29 mouse cellular contexts compared by ENCODE assay signal in genomic region chr19:56367778-56368177, GRCm38 (mm10). TPM values are rescaled to one million over a fixed set of nuclear protein-coding genes. Genes with fewer than 3 reads are reported as not detected.
A peak's percentile ranks its signal among the peaks of the same experiment; 100 is the strongest.
DNase-seq lines count a peak whose midpoint lies in the region; ATAC-seq and TF ChIP-seq lines count a peak whose summit lies in the region.
"Had no signal": no experiment of that assay in that cellular context is flagged by ENCODE, and none has a peak within 500 bp of the region (broad histone marks: within the 10 kb centered on the region; RNA-seq: fewer than 3 reads in every experiment).

No protein-coding gene starts in this region.

- DNase-seq in gastrocnemius, adult 2 months, result no peak
- DNase-seq in gastrocnemius, postnatal 25 days, result no peak
- peak; percentile 59 for DNase-seq in lung, postnatal 0 days (ENCODE audit: low spot score)
- DNase-seq in lung, postnatal 25 days (ENCODE audit: low spot score), result no peak
- DNase-seq in Patski (ENCODE audit: low read depth, low spot score), result no peak
- DNase-seq in thymus, adult 18-20 months, result no peak
- no peak for DNase-seq in urinary bladder, postnatal 36 days (ENCODE audit: low spot score in 2 of 2)
- DNase-seq: adrenal gland, postnatal 10 days; B cell, adult 2 months; cerebellum, adult 2 months; cerebellum, postnatal 36 days; embryo, embryonic 11 days; gastrocnemius, postnatal 14 days; heart, adult 18-20 months; heart, postnatal 36 days; kidney, adult 8-10 months; kidney, postnatal 36 days; layer of hippocampus, postnatal 36 days had no signal

- no peak for TF ChIP-seq CTCF in gastrocnemius, adult 2 months (IDR thresholded peaks at IDR 0.05)
- TF ChIP-seq CTCF in lung, postnatal 0 days (IDR thresholded peaks at IDR 0.05), result no peak
- TF ChIP-seq CTCF in Patski (IDR thresholded peaks at IDR 0.05), result no peak

- in situ Hi-C loops in Patski (cut with MboI; ENCODE audit: low pct_unique_long_range_greater_than_20kb), result no loop called here

- no peak overlapping the region for H3K4me3 ChIP-seq in gastrocnemius, adult 2 months
- no peak overlapping the region for H3K4me3 ChIP-seq in lung, postnatal 0 days (ENCODE audit: low read depth, low read length)
- H3K4me3 ChIP-seq in stomach, embryonic 16.5 days (replicated peaks; ENCODE audit: low read length), result no peak overlapping the region
- H3K4me3 ChIP-seq: embryonic facial prominence, embryonic 13.5 days; erythroblast, embryonic 14.5 days; forebrain, embryonic 12.5 days; heart, embryonic 13.5 days; hindbrain, embryonic 13.5 days; limb, embryonic 13.5 days; liver, embryonic 12.5 days; lung, embryonic 15.5 days; midbrain, embryonic 10.5 days had no signal

- H3K9ac ChIP-seq in lung, postnatal 0 days (replicated peaks; ENCODE audit: low read depth), result no peak overlapping the region
- no peak overlapping the region for H3K9ac ChIP-seq in stomach, embryonic 16.5 days (ENCODE audit: low read length)
- H3K9ac ChIP-seq: embryonic facial prominence, embryonic 13.5 days; forebrain, embryonic 12.5 days; heart, embryonic 13.5 days; hindbrain, embryonic 13.5 days; limb, embryonic 13.5 days; liver, embryonic 12.5 days; lung, embryonic 15.5 days had no signal

- TF ChIP-seq EP300 in lung, postnatal 0 days (IDR thresholded peaks at IDR 0.05), result no peak

- H3K27me3 ChIP-seq in lung, postnatal 0 days (replicated peaks; ENCODE audit: insufficient read depth, low read length), result no peaks in the 10 kb centered on the region
- no peaks in the 10 kb centered on the region for H3K27me3 ChIP-seq in Patski
- no peaks in the 10 kb centered on the region for H3K27me3 ChIP-seq in stomach, embryonic 16.5 days (ENCODE audit: control insufficient read depth, insufficient read depth, low read length)
- H3K27me3 ChIP-seq: embryonic facial prominence, embryonic 13.5 days; forebrain, embryonic 12.5 days; heart, embryonic 13.5 days; hindbrain, embryonic 13.5 days; liver, embryonic 12.5 days; lung, embryonic 15.5 days had no signal

- CTCF ChIA-PET in Patski (lab: Charles Lee), result no interaction called here

- H3K27ac ChIP-seq in gastrocnemius, adult 2 months, result peak overlapping the region; percentile 66
- no peak overlapping the region for H3K27ac ChIP-seq in lung, postnatal 0 days (ENCODE audit: low read length)
- H3K27ac ChIP-seq in stomach, embryonic 16.5 days (ENCODE audit: low read length), result peak overlapping the region; percentile 4; the same call in 1 of the 2 replicates
- H3K27ac ChIP-seq: embryonic facial prominence, embryonic 13.5 days; forebrain, embryonic 12.5 days; heart, embryonic 13.5 days; hindbrain, embryonic 13.5 days; limb, embryonic 13.5 days; liver, embryonic 12.5 days; lung, embryonic 15.5 days; midbrain, embryonic 10.5 days had no signal

- ATAC-seq in lung, postnatal 0 days, result 0 out of 2 replicates have a peak, but pooled peaks have one; percentile 34
- peak; percentile 81 for ATAC-seq in Patski
- ATAC-seq in stomach, embryonic 16.5 days (ENCODE audit: insufficient read depth, low FRiP score), result peak; percentile 15; the same call in 1 of the 2 replicates
- ATAC-seq: liver, embryonic 12.5 days; midbrain, embryonic 16.5 days had no signal

- H3K9me3 ChIP-seq in lung, postnatal 0 days (ENCODE audit: low read length), result no peaks in the 10 kb centered on the region
- no peaks in the 10 kb centered on the region for H3K9me3 ChIP-seq in stomach, embryonic 16.5 days (replicated peaks; ENCODE audit: control insufficient read depth, low read length)
- H3K9me3 ChIP-seq: embryonic facial prominence, embryonic 13.5 days; forebrain, embryonic 12.5 days; heart, embryonic 13.5 days; hindbrain, embryonic 13.5 days; limb, embryonic 13.5 days; liver, embryonic 12.5 days; lung, embryonic 15.5 days; midbrain, embryonic 10.5 days had no signal

- POLR2A ChIA-PET in Patski (lab: Charles Lee), result no interaction called here

- no peak overlapping the region for H3K4me2 ChIP-seq in lung, postnatal 0 days (replicated peaks; ENCODE audit: low read depth, low read length)
- H3K4me2 ChIP-seq in stomach, embryonic 16.5 days (ENCODE audit: low read depth, low read length), result no peak overlapping the region
- H3K4me2 ChIP-seq: embryonic facial prominence, embryonic 13.5 days; forebrain, embryonic 12.5 days; heart, embryonic 13.5 days; hindbrain, embryonic 13.5 days; limb, embryonic 13.5 days; liver, embryonic 12.5 days; lung, embryonic 15.5 days had no signal

- H3K36me3 ChIP-seq in lung, postnatal 0 days (ENCODE audit: insufficient read depth, low read length), result no peaks in the 10 kb centered on the region
- no peaks in the 10 kb centered on the region for H3K36me3 ChIP-seq in stomach, embryonic 16.5 days (ENCODE audit: control insufficient read depth, insufficient read depth, low read length)
- H3K36me3 ChIP-seq: embryonic facial prominence, embryonic 13.5 days; forebrain, embryonic 12.5 days; hindbrain, embryonic 13.5 days; limb, embryonic 13.5 days; liver, embryonic 12.5 days; lung, embryonic 15.5 days; midbrain, embryonic 10.5 days had no signal

- intact Hi-C loops in gastrocnemius, adult 2 months (cut with DNase I), result loop anchor here (2.0 kb wide), 1 partner anchor 21 kb away; no protein-coding TSS in a partner anchor

- 71% methylated on average over 7 of the region's 7 CpGs for WGBS in lung, postnatal 0 days
- 58% methylated on average over 7 of the region's 7 CpGs for WGBS in stomach, embryonic 16.5 days

- H3K4me1 ChIP-seq in lung, postnatal 0 days (ENCODE audit: insufficient read depth, low read depth, low read length), result no peaks in the 10 kb centered on the region
- H3K4me1 ChIP-seq in stomach, embryonic 16.5 days (ENCODE audit: control insufficient read depth, insufficient read depth, low read length), result peaks cover 18% of the 10 kb centered on the region; the same call in 1 of the 2 replicates
- H3K4me1 ChIP-seq: embryonic facial prominence, embryonic 13.5 days; heart, embryonic 13.5 days; hindbrain, embryonic 13.5 days; liver, embryonic 12.5 days had no signal

RNA-seq across cellular contexts. Expression of gene Nrap, which starts 22.1 kb away (rescaled TPM):
- 100 to 1,000 TPM; 675 to 914 TPM for total RNA-seq in gastrocnemius, adult 2 months (2021)
- 1,000 to 10,000 TPM in 1 of 2 experiments, 100 to 1,000 TPM in 1; 752 to 1,010 TPM for total RNA-seq in gastrocnemius, postnatal 25 days (2021)
- polyA plus RNA-seq in lung, postnatal 0 days (2015; fragmentation: Nextera tagmentation; extraction: Ambion mirVana), result 0.53 and 0.62 TPM in 2 replicates
- polyA plus RNA-seq in Patski (2021), result 10.8 TPM
- 0.35 and 2.6 TPM in 2 replicates for polyA plus RNA-seq in stomach, embryonic 16.5 days (2015; fragmentation: Nextera tagmentation; extraction: Ambion mirVana)

RNA-seq across cellular contexts. Expression of gene Casp7, which starts 29.2 kb away (rescaled TPM):
- total RNA-seq in gastrocnemius, adult 2 months (2021), result 1 to 10 TPM; 2.4 to 4.9 TPM
- 1 to 10 TPM; 4.1 to 5.3 TPM for total RNA-seq in gastrocnemius, postnatal 25 days (2021)
- polyA plus RNA-seq in lung, postnatal 0 days (2015; fragmentation: Nextera tagmentation; extraction: Ambion mirVana), result 21.8 and 25.8 TPM in 2 replicates
- polyA plus RNA-seq in Patski (2021), result 20.5 TPM
- polyA plus RNA-seq in stomach, embryonic 16.5 days (2015; fragmentation: Nextera tagmentation; extraction: Ambion mirVana), result 27.3 and 29.3 TPM in 2 replicates

Comparison
In these comparisons a context has a peak if more than half of its experiments do, and no peak if none do; other contexts are left out.
1. ATAC-seq: peak in every context shown above with its lines; median percentile 81 in Patski; 34 in lung, postnatal 0 days; 15 in stomach, embryonic 16.5 days.